Mouse (Mus musculus) c-Kit-positive CD71-positive TER-119-negative erythroid progenitor cells, embryonic 14.5 days (primary cell): ENCODE measurements around the gene 2810408A11Rik.
"Not testable (repeated sequence)": the region's sequence is repeated elsewhere in the genome, so short reads cannot be mapped to it uniquely, and the experiment has no call there.

ENCODE experiments used
- DNase-seq: peaks from one replicate; pipeline ENCODE4 v3.0.0-alpha.2; 2013; ENCODE audit warnings: low read depth

2810408A11Rik gene

GRCm38 (mm10) chr11:69930967-69931537 is 30.3 kb upstream of the 2810408A11Rik start:
- no peak for DNase-seq

- DNase-seq = not testable (repeated sequence)
These were observed 29.4 kb upstream of the 2810408A11Rik start for GRCm38 (mm10) chr11:69930176-69930575.

GRCm38 (mm10) chr11:69929712-69930111 is 28.9 kb upstream of the 2810408A11Rik start:
- no peak for DNase-seq

- DNase-seq = no peak
These were observed 26.7 kb upstream of the 2810408A11Rik start for GRCm38 (mm10) chr11:69927501-69927900.

- no peak for DNase-seq
These were observed 22.0 kb upstream of the 2810408A11Rik start for GRCm38 (mm10) chr11:69922796-69923195.

GRCm38 (mm10) chr11:69922012-69922756 is 21.4 kb upstream of the 2810408A11Rik start:
- DNase-seq = no peak

- peak; percentile 99 for DNase-seq
These were observed 20.6 kb upstream of the 2810408A11Rik start, which contains the start of gene Eif5a for GRCm38 (mm10) chr11:69921114-69922011. Eif5a (minus strand) TSS chr11:69921958.

- no peak for DNase-seq
These were observed 19.7 kb upstream of the 2810408A11Rik start for GRCm38 (mm10) chr11:69920266-69921031.

- peak; percentile 92 for DNase-seq
These were observed 19.0 kb upstream of the 2810408A11Rik start for GRCm38 (mm10) chr11:69919661-69920265.

GRCm38 (mm10) chr11:69919053-69919452 is 18.3 kb upstream of the 2810408A11Rik start:
- no peak for DNase-seq

- no peak for DNase-seq
These were observed 17.3 kb upstream of the 2810408A11Rik start for GRCm38 (mm10) chr11:69918118-69918517.

- DNase-seq = no peak
These were observed 16.7 kb upstream of the 2810408A11Rik start for GRCm38 (mm10) chr11:69917379-69917948.

- not testable (repeated sequence) for DNase-seq
These were observed 16.0 kb upstream of the 2810408A11Rik start for GRCm38 (mm10) chr11:69916652-69917378.

GRCm38 (mm10) chr11:69915667-69916627 is 15.2 kb upstream of the 2810408A11Rik start:
- DNase-seq = peak; percentile 80

GRCm38 (mm10) chr11:69914917-69915430 is 14.2 kb upstream of the 2810408A11Rik start:
- DNase-seq = no peak

- DNase-seq = peak; percentile 70
These were observed 13.6 kb upstream of the 2810408A11Rik start for GRCm38 (mm10) chr11:69914372-69914764.

GRCm38 (mm10) chr11:69913554-69914371 is 13.0 kb upstream of the 2810408A11Rik start, which contains the start of gene Gps2:
Gps2 (plus strand) TSS chr11:69913888.
- DNase-seq = peak; percentile 94
